Mouse (Mus musculus) gastrocnemius, postnatal 4 days (tissue): ENCODE measurements around the gene Cadm1. TPM values are rescaled to one million over a fixed set of nuclear protein-coding genes. Genes with fewer than 3 reads are reported as not detected.

ENCODE experiments used
- DNase-seq, 2 experiments: peaks; one replicate each; pipeline ENCODE4 v3.0.0; 2021 to 2022; ENCODE audit warnings: low spot score in 2 of 2, mixed read lengths in 2 of 2
- total RNA-seq, 2 experiments: library from RNA; stranded (reverse); gene quantifications; 2 replicates each; pipeline ENCODE4 v1.2.3; 2021

The Cadm1 gene
- total RNA-seq, 2 experiments from 2014 or later: 5.9 to 6.2 TPM

- DNase-seq: no peak
Measured at GRCm38 (mm10) chr9:47659366-47660090, 129.6 kb downstream of the Cadm1 start.

- DNase-seq: no peak
Measured at GRCm38 (mm10) chr9:47661611-47662010, 131.6 kb downstream of the Cadm1 start.

- no peak for DNase-seq
Measured at GRCm38 (mm10) chr9:47669206-47669605, 139.2 kb downstream of the Cadm1 start.

GRCm38 (mm10) chr9:47671617-47672016, 141.6 kb downstream of the Cadm1 start:
- no peak for DNase-seq

- no peak for DNase-seq
Measured at GRCm38 (mm10) chr9:47674766-47675713, 145.1 kb downstream of the Cadm1 start.

GRCm38 (mm10) chr9:47686881-47687280, 156.9 kb downstream of the Cadm1 start:
- no peak for DNase-seq

GRCm38 (mm10) chr9:47687604-47688003, 157.6 kb downstream of the Cadm1 start:
- no peak for DNase-seq

GRCm38 (mm10) chr9:47688297-47688696, 158.3 kb downstream of the Cadm1 start:
- DNase-seq: peak in 1 of 2 experiments; percentile 46

GRCm38 (mm10) chr9:47692911-47693310, 162.9 kb downstream of the Cadm1 start:
- DNase-seq: no peak

GRCm38 (mm10) chr9:47699026-47699425, 169.1 kb downstream of the Cadm1 start:
- peak in 1 of 2 experiments; percentile 62 for DNase-seq

- DNase-seq: no peak
Measured at GRCm38 (mm10) chr9:47700021-47700420, 170.0 kb downstream of the Cadm1 start.

GRCm38 (mm10) chr9:47703026-47703876, 173.3 kb downstream of the Cadm1 start:
- DNase-seq: no peak

GRCm38 (mm10) chr9:47706341-47706740, 176.4 kb downstream of the Cadm1 start:
- no peak for DNase-seq

- no peak for DNase-seq
Measured at GRCm38 (mm10) chr9:47707326-47707725, 177.4 kb downstream of the Cadm1 start.

GRCm38 (mm10) chr9:47708299-47708698, 178.3 kb downstream of the Cadm1 start:
- peak; percentile 30 to 72 for DNase-seq

GRCm38 (mm10) chr9:47710946-47711345, 181.0 kb downstream of the Cadm1 start:
- no peak for DNase-seq

GRCm38 (mm10) chr9:47714541-47714940, 184.6 kb downstream of the Cadm1 start:
- DNase-seq: no peak

- no peak for DNase-seq
Measured at GRCm38 (mm10) chr9:47715415-47715814, 185.4 kb downstream of the Cadm1 start.

- no peak for DNase-seq
Measured at GRCm38 (mm10) chr9:47716883-47717282, 186.9 kb downstream of the Cadm1 start.

GRCm38 (mm10) chr9:47727611-47728010, 197.6 kb downstream of the Cadm1 start:
- DNase-seq: no peak

GRCm38 (mm10) chr9:47728852-47729251, 198.9 kb downstream of the Cadm1 start:
- DNase-seq: no peak
